In the genomic region with DNA sequence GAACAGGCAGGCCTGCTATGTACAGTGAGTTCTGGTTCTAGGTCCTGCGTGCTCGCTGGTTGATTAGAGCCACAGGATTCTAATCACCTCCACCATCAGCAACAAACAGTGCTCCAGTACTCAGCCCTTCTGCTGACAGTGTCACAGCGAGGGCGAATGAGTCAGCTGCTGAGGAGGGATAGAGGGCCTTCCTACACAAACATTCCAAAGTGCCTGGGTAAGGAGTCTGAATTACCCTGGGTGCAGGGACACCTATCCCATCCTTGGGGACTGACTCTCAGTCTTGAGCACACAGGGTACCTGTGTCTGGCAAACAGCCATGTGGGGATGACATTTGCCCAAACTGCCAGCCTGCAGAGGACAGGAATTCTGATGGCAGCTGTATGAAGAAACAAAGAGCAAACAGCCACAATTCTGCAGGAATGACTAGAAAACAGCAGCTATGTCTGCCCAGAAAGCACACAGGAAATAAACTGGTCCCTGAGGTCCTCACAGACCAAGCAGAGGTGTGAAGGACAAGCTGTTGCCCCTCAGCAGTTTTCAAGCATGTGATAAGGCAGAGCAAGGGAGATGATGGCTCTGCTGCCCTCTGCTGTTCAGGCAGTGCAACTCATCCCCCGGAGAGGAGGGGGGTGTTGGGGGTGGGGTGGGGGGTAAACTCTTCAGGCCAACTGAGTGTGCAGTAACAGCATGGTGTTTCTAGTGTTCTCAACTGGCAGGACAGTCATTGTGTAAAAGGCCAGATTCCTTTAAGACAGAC, we compare ENCODE assay signal across 9 mouse cellular contexts.
DNase-seq lines count a peak whose midpoint lies in the region; ATAC-seq and TF ChIP-seq lines count a peak whose summit lies in the region.
"Had no signal": no experiment of that assay in that cellular context is flagged by ENCODE, and none has a peak within 500 bp of the region (broad histone marks: within the 10 kb centered on the region; RNA-seq: fewer than 3 reads in every experiment).

No protein-coding gene starts in this region.

- no peaks in the 10 kb centered on the region for H3K9me3 ChIP-seq in forebrain, postnatal 0 days (ENCODE audit: low read length)
- H3K9me3 ChIP-seq in forebrain, embryonic 15.5 days = no peaks in the 10 kb centered on the region
- H3K9me3 ChIP-seq in hindbrain, embryonic 14.5 days (ENCODE audit: control insufficient read depth, low read length) = no peaks in the 10 kb centered on the region
- H3K9me3 ChIP-seq in lung, embryonic 16.5 days (ENCODE audit: control insufficient read depth, low read length) = no peaks in the 10 kb centered on the region
- H3K9me3 ChIP-seq: limb, embryonic 15.5 days had no signal

- no peak overlapping the region for H3K4me2 ChIP-seq in forebrain, postnatal 0 days (ENCODE audit: low read depth)
- no peak overlapping the region for H3K4me2 ChIP-seq in forebrain, embryonic 15.5 days (replicated peaks)
- no peak overlapping the region for H3K4me2 ChIP-seq in hindbrain, embryonic 14.5 days (replicated peaks)
- no peak overlapping the region for H3K4me2 ChIP-seq in lung, embryonic 16.5 days (ENCODE audit: low read depth, low read length)
- H3K4me2 ChIP-seq: limb, embryonic 15.5 days had no signal

- no peaks in the 10 kb centered on the region for H3K36me3 ChIP-seq in forebrain, postnatal 0 days (ENCODE audit: insufficient read depth)
- no peaks in the 10 kb centered on the region for H3K36me3 ChIP-seq in forebrain, embryonic 15.5 days
- H3K36me3 ChIP-seq in hindbrain, embryonic 14.5 days (replicated peaks; ENCODE audit: control insufficient read depth, insufficient read depth) = peaks cover 4% of the 10 kb centered on the region; the same call in 1 of the 2 replicates
- no peaks in the 10 kb centered on the region for H3K36me3 ChIP-seq in lung, embryonic 16.5 days (ENCODE audit: control insufficient read depth, insufficient read depth, low read length)
- H3K36me3 ChIP-seq: limb, embryonic 15.5 days had no signal

- ATAC-seq in forebrain, postnatal 0 days = peak; percentile 66; the same call in 1 of the 2 replicates
- ATAC-seq in forebrain, embryonic 15.5 days (replicated peaks) = no peak
- peak; percentile 80 for ATAC-seq in common myeloid progenitor, adult 5-6 weeks (replicated peaks; ENCODE audit: low read depth, poor library complexity, severe bottlenecking)
- ATAC-seq in hindbrain, embryonic 14.5 days (ENCODE audit: low FRiP score) = no peak
- peak; percentile 62 for ATAC-seq in lung, embryonic 16.5 days (ENCODE audit: low read depth)

- H3K4me3 ChIP-seq in forebrain, postnatal 0 days (ENCODE audit: low read depth, low read length) = no peak overlapping the region
- H3K4me3 ChIP-seq in forebrain, embryonic 15.5 days = no peak overlapping the region
- H3K4me3 ChIP-seq in hindbrain, embryonic 14.5 days (replicated peaks; ENCODE audit: low read length) = no peak overlapping the region
- H3K4me3 ChIP-seq in lung, embryonic 16.5 days (ENCODE audit: low read length) = no peak overlapping the region
- H3K4me3 ChIP-seq: limb, embryonic 15.5 days had no signal

- DNase-seq in forebrain, postnatal 0 days = peak; percentile 22
- peak; percentile 41 to 72 for DNase-seq in urinary bladder, adult 18-20 months (ENCODE audit: low spot score in 2 of 2)
- DNase-seq in urinary bladder, postnatal 10 days (ENCODE audit: low spot score) = no peak
- DNase-seq in hindbrain, embryonic 14.5 days (ENCODE audit: low spot score) = peak; percentile 40
- DNase-seq in skeletal muscle tissue, adult 2 months (ENCODE audit: low read depth, low spot score) = peak; percentile 51

- H3K27ac ChIP-seq in forebrain, postnatal 0 days (ENCODE audit: low read depth, low read length) = no peak overlapping the region
- no peak overlapping the region for H3K27ac ChIP-seq in forebrain, embryonic 15.5 days (replicated peaks)
- H3K27ac ChIP-seq in hindbrain, embryonic 14.5 days = no peak overlapping the region
- H3K27ac ChIP-seq in lung, embryonic 16.5 days (ENCODE audit: low read length) = no peak overlapping the region
- H3K27ac ChIP-seq: limb, embryonic 15.5 days had no signal

- no peak overlapping the region for H3K9ac ChIP-seq in forebrain, postnatal 0 days
- no peak overlapping the region for H3K9ac ChIP-seq in forebrain, embryonic 15.5 days (replicated peaks)
- no peak overlapping the region for H3K9ac ChIP-seq in hindbrain, embryonic 14.5 days
- H3K9ac ChIP-seq in lung, embryonic 16.5 days (ENCODE audit: low read length) = no peak overlapping the region
- H3K9ac ChIP-seq: limb, embryonic 15.5 days had no signal

- peak; percentile 68 for TF ChIP-seq CTCF in forebrain, postnatal 0 days (IDR thresholded peaks at IDR 0.05; ENCODE audit: low read depth)

- no peaks in the 10 kb centered on the region for H3K4me1 ChIP-seq in forebrain, postnatal 0 days (ENCODE audit: insufficient read depth)
- no peaks in the 10 kb centered on the region for H3K4me1 ChIP-seq in forebrain, embryonic 15.5 days
- no peaks in the 10 kb centered on the region for H3K4me1 ChIP-seq in hindbrain, embryonic 14.5 days (replicated peaks; ENCODE audit: control insufficient read depth, insufficient read depth, low read length)
- H3K4me1 ChIP-seq in lung, embryonic 16.5 days (replicated peaks; ENCODE audit: control insufficient read depth, insufficient read depth, low read length) = peaks cover 16% of the 10 kb centered on the region

- 75% methylated on average over 5 of the region's 5 CpGs for WGBS in forebrain, postnatal 0 days
- 77% methylated on average over 5 of the region's 5 CpGs for WGBS in forebrain, embryonic 15.5 days
- WGBS in hindbrain, embryonic 14.5 days = 76% methylated on average over 5 of the region's 5 CpGs
- 39% methylated on average over 5 of the region's 5 CpGs for WGBS in lung, embryonic 16.5 days

- no peaks in the 10 kb centered on the region for H3K27me3 ChIP-seq in forebrain, postnatal 0 days (ENCODE audit: insufficient read depth, low read length)
- H3K27me3 ChIP-seq in forebrain, embryonic 15.5 days = no peaks in the 10 kb centered on the region
- H3K27me3 ChIP-seq in hindbrain, embryonic 14.5 days (ENCODE audit: control insufficient read depth, insufficient read depth, low read length) = no peaks in the 10 kb centered on the region
- H3K27me3 ChIP-seq in lung, embryonic 16.5 days (ENCODE audit: control insufficient read depth, insufficient read depth, low read depth, low read length) = no peaks in the 10 kb centered on the region
- H3K27me3 ChIP-seq: limb, embryonic 15.5 days had no signal

Comparison
In these comparisons a context has a peak if more than half of its experiments do, and no peak if none do; other contexts are left out.
1. ATAC-seq: peak in forebrain, postnatal 0 days (single experiment), common myeloid progenitor, adult 5-6 weeks (single experiment) and lung, embryonic 16.5 days (single experiment); none in forebrain, embryonic 15.5 days (single experiment) and hindbrain, embryonic 14.5 days (single experiment).